Mouse (Mus musculus) mouse embryonic stem cell (cell line): ENCODE measurements at regions not wholly inside any gene's neighbourhood (a gene's known extent, or its start where the extent isn't known, plus 50 kb on each side); places are given as distances from the start of the nearest gene placed in this dataset.
"Not testable (repeated sequence)": the region's sequence is repeated elsewhere in the genome, so short reads cannot be mapped to it uniquely, and the experiment has no call there.

Experiments
- in situ Hi-C, 2 experiments: fragments of 300-500 bp; cut with MboI; formaldehyde crosslinking; loops; 1 replicate in 1 of 2; 3 replicates in 1 of 2; pipeline ENCODE4 v1.14.3; 2019 to 2020; ENCODE audit warnings: low sequenced_read_pairs in 2 of 2, low pct_unique_long_range_greater_than_20kb in 1 of 2, mixed read lengths in 1 of 2; ENCODE audit not compliant: unreplicated experiment in 1 of 2

DNA sequence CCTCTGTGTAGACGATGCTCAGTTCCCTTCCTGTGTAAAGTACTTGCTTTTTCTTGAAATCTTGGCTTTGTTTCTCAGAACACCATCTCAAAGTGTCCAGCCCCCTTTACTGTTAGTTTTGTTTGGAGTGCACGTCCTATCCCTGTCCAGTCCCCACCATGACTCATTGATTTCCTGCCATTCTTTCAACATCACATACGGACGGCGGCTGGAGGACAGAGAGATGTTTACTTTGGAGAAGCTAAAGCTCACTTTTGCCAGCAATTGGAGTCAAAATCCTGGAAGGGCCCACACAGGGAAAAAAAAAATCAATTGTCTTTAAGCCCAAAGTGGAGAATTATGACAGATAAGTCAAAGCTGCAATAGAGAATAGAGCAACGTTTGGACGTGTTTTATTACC is 51.8 kb downstream of the Gm5426 start:
- in situ Hi-C loops: no loop called here

DNA sequence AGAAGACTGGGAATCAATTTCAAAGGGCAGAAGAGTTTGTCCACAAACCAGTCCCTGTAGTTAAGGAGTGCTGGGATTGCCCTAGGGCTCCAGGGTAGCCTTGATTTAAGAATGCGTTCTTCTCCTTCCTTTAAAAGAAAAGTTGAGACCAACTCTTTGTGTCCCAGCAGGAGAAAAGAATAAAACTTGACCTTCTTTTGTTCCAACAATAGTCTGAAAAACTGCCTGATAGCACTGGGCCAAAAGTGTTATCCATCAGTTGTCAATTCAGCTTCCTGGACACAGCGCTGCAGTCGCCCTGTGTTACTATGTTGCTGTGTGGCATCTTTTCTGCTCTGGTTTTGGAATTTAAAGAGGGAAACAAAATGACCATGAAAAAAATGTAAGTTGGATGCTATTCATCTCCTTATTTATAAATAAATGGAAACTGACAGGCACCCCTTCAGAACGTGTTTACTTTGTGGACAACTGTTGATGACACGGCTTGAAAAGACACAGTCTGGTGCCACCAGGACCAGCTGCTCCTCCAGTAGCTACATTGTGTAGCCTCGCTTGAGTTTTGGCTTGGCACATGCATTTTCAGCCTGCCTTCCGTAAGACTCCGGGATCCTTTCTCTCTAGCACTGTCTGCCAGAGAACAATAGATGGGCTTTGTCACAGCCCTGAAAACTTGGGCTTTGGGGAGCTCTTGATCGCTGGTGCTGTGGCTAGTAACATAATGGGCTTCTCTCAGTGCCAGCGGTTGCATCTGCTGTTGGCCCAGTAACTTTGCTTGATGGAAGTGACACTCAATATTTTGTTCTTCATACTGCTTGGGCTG is 54.0 kb downstream of the Gm5426 start:
- in situ Hi-C loops: no loop called here

DNA sequence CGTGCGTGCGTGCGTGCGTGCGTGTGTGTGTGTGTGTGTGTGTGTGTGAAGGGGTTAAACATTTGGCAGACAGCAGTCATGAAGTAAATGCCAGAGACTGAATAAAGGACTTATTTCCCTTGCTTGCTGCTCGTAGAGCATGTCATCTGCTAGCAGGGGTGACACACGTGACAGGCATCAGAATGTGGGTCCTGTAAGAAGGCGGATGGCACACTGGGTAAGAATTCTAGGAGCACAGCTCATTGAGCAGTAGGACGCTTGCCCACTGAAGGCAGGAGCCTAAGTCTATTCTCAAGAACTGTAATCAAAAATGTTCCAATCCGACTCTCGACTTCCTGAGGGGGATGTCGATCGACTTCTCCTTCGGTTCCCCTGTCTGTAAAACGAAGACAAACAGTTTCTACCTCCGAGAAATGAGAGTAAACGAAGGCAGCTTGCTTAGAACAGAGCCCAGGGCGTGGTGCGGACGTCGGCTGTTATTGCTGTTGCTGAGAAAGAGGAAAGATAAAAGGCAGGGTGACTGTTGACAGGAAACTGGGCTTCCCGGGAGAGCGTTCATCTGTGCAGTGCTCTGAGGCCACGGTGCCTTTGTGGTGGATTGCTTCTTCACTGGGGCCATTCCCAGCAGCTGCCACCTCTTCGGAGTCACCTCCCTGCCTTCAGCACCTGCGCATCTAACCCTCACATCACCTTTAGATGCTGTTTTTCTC is 64.7 kb downstream of the Gm5426 start:
- in situ Hi-C loops: loop anchor here in 1 of 2 experiments (25.0 kb wide), 2 partner anchors 711 to 1111 kb away; no protein-coding TSS in a partner anchor

DNA sequence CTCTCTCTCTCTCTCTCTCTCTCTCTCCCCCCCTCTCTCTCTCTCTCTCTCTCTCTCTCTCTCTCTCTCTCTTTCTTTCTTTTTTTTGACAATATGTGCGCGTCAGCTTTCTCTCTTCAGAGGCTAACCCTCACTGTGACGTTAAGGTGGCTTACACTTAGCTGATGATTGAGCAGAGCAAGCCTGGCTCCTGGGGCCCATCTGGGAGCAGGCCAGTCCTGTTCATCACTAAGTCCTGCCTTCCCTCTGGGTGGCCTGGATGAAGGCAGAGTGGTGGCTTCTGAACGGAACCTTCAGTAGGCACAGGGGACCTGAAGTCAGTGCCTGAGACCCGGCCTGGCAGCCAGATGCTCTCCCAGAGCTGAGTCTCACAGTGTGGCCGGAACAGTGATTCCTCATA is 65.5 kb downstream of the Gm5426 start:
- in situ Hi-C loops: loop anchor here in 1 of 2 experiments (25.0 kb wide), 2 partner anchors 710 to 1110 kb away; no protein-coding TSS in a partner anchor

DNA sequence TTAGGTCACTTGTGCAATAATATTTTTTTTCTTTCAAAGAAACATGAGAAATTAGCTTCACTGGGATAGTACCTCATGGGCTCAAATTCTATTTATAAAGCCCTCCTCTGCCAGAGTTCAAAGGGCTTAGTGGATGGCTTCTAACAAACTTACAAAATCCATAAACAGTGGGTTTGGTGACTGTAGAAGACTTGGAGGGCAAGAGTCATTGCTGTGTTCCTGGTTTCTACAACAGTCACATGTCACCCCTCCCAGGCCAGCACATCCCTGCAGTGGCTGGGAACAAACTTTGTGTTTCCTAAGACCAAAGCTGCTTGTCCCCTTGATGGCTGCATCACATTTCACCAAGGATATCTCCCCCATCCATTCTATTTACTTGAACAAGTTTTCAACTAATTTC is 66.5 kb downstream of the Gm5426 start:
- in situ Hi-C loops: loop anchor here in 1 of 2 experiments (25.0 kb wide), 2 partner anchors 709 to 1109 kb away; no protein-coding TSS in a partner anchor

DNA sequence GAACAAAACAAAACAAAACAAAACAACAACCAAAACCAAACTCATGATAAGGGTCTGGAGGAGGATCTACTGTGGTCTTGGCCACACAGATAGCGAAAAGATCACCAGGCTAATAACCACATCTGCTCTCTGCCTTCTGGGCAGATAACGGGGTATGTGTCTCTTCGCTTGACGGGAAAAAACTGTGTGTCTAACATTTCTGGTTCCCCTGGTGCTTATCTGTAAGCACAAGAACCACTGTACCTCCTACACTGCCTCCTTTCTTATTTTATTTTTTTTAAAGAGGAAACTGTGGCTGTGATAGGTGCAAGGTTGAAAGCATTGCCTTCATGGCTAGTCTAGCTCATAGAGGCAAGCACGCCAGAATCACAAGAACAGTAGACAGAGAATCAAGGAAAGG is 67.8 kb downstream of the Gm5426 start:
- in situ Hi-C loops: loop anchor here in 1 of 2 experiments (25.0 kb wide), 2 partner anchors 708 to 1108 kb away; no protein-coding TSS in a partner anchor

DNA sequence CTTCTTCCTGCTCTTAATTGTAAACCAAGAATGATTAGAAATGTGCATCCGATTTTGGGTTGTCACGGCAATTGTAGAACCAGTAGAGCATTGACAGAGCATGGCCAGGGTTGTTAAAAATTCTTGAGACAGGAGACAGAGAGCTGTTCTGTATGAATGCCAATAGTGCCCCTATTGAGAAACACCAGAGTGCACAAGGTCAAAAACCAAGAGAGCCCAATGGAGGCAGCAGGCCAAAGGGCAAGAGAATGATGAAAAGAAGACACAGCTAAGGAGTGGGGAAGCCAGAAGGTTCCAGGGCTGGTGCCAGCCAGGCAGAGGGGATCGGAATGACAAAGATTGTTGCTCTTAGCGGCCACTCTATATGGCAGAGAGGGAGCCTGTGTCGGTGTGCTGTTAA is 72.8 kb downstream of the Gm5426 start:
- in situ Hi-C loops: loop anchor here in 1 of 2 experiments (25.0 kb wide), 2 partner anchors 703 to 1103 kb away; no protein-coding TSS in a partner anchor

DNA sequence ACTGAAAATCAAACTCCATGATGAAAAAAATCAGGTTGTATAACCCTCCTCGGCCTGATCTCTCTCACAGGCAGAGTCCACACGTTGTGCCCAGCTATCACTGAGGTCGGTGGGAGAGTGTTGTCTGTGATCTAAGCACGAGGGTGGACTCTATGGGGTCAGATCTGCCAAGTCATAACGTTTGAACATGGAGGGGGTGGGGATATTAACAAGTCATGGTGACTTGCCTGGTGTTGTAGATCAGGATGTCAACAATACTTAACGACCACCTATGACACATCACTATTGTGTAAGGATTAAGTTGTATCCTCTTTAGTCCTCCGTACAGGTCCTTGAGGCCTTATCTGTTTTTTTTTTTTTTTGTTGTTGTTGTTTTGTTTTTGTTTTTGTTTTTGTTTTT is 74.8 kb downstream of the Gm5426 start:
- in situ Hi-C loops: loop anchor here (10.0 to 25.0 kb wide), 4 partner anchors 394 to 1101 kb away; no protein-coding TSS in a partner anchor

DNA sequence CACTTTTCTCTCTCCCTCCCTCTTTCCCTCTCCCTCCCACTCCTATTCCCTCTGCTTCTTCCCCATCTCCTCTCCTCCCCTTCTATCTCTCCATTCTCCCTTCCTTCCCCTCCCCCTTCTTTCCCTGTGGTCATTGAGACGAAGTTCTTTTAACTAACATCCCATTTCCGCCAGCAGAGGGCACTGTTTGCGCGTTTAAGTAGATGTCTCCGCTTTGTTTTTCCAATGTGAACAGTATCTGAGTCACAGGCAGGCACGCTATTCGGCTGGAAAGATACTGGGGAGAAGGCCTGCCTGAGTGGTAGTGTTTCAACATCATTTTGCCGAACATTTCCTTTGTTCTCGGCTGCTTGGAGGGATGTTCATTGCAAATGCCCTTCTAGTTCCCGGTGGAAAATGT is 77.5 kb downstream of the Gm5426 start:
- in situ Hi-C loops: loop anchor here (10.0 to 25.0 kb wide), 4 partner anchors 391 to 1098 kb away; no protein-coding TSS in a partner anchor

DNA sequence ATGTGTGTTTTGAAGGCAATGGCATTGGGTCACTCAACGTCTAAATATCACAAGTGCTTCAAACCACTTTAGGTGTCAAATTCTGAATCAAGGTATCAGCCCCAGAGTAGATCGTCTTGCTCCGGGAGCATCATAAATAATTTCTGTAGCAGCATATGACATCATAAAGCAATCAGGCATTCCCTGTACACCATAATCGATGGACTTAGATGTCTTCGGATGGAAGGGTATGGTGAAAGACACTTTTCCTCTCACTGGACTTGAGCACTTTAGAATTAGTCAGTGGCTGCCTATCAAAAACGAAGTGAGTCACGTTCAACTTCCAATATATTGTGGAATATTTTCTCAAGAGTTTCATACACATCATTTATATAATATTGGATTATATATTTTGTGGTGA is 77.9 kb downstream of the Gm5426 start:
- in situ Hi-C loops: loop anchor here (10.0 to 25.0 kb wide), 4 partner anchors 391 to 1098 kb away; no protein-coding TSS in a partner anchor

DNA sequence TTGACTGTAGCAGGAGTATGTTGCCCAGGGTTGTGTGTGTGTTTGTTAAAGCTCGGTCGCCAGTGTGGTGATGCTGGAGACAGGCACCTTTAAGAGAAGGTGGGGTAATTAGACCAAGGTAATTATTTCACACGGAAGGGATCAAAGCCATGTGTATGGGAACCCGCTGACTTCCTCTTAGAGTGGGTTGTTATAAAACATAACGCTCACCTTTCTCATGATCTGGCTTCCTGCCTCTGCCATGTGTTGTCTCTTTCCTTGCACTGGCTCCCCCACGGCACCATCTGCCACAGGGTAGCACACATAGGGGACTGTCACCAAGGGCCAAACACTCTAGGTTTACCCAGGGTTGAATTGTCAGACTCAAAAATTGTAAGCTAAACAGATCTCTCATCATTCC is 78.5 kb downstream of the Gm5426 start:
- in situ Hi-C loops: loop anchor here (5.0 to 25.0 kb wide), 5 partner anchors 390 to 1097 kb away; no protein-coding TSS in a partner anchor

DNA sequence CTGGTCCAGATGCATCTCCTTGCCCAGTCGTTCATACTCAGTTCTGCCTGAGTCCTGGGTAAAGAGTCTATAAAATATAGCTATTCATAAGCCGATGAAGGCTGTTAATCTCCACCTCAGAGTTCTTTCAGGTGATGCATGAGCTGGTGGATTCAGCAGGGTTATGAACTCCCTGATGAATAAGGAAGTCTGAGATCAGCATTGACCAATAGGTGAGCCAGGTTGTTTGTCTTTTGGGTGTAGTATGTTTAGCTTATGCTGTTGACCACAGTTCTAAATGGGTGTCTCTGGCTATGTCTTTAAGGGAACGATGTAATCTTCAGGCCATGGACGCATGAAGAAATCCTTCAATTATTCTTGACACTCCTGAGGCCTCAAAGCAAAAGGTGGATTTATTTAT is 84.3 kb downstream of the Gm5426 start:
- in situ Hi-C loops: loop anchor here in 1 of 2 experiments (25.0 kb wide), 2 partner anchors 692 to 1092 kb away; no protein-coding TSS in a partner anchor

DNA sequence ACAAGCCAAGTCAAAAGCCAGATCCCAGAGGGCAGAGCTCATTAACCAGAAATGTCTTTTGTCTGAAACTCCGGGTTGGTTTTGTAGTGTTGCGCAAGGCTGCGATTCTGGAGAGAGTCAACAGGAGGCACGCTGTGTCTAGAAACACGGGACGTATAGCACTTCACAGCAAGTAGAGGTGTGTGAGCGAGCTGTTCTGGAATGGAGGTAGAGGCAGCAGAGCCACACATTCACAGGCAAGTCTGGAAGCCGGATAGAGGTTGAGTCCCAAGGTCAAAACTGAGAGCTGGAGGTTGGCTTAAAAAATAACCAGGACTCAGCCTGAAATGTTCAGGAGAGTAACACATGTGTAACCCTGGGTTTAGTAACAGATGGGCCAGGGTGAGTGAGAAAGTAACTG is 94.0 kb downstream of the Gm5426 start:
- in situ Hi-C loops: no loop called here

DNA sequence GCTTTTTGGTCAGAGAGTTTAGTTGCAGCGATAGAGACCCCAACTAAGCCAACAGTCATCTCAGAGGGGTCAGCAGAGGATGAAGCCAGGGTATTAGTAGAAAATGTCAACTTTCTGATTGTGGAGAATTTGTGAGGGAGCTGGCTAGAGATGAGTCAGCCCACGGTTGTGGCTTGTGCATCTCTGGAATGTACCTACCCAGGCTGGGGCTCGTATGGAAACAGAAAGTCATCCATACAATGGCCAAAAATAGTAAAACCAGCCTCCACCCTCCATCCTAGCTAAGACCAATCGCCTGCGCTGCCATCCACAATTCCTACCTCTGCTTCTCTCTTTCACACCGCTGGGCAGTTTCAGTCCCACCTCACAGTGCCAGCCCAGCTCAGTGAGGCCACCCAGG is 94.9 kb downstream of the Gm5426 start:
- in situ Hi-C loops: no loop called here

DNA sequence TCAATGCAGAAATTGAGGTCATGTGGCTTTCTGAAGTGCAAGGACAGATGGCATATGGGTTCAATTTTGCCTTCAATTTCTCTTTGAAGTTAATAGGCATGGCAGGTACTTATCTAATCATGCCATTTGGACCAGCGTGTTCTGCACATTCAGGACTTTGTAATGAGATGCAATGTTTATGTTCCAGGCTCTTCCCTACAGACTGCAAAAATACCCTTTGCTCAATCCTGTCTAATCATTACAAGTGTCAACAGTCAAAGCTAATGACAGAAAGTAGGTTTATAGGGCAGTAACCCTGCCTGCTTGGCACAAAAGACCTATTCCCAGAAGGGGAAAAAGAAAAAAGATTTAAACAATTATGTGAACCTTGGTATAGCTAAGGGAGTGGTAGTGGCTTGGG is 96.5 kb downstream of the Gm5426 start:
- in situ Hi-C loops: no loop called here

DNA sequence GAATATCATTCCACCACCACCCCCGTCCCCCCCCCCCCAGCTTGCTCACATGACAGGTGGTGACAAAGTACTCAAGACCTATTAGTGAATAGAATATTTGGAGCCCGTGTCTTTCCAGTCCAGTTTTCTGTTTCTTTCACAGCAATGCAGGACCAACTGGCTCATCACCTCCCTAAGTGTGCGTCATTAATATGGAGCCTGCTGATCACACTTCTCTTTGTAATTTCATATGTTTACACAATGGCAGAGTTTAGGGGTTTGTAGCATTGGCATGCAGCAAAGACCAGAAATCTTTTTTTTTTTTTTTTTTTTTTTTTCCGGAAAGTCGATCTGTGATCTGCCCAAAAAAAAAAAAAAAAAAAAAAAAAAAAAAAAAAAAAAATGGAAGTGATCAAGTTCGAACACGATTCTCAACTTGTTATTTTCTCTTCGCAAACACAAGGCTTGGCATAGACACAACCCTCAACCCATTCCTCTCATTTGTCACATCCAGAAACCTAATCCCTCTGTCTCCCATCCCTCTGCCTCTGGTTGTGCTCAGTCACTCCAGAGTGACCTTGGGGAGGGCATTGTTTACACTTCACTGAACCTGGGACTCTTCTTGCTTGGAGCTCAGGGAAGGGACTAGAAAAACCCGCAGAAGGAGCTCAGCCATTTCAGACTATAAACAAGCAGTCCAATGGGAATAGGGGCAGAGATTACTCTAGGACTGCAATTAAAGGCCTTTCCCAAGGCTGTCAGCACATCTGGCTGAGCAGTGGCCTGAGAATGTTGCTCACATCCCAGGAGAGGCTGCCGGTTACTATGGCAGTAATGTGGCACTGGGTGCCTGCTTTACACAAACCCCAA is 98.4 kb downstream of the Gm5426 start:
- in situ Hi-C loops: no loop called here

DNA sequence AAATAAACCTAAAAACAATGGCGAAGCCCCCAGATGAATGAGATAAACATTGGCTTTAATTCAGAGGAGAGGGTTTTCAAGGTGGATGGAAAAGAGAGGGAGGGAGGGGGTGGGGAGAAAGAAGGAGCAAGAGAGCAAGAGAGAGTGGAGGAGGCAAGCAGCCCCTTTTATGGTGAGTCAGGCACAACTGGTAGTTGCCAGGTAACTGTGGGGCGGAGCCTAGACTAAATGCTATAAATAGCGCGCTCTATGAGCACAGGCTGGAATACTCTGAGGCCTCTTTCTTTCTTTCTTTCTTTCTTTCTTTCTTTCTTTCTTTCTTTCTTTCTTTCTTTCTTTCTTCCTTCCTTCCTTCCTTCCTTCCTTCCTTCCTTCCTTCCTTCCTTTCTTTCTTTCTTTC is 99.6 kb downstream of the Gm5426 start:
- in situ Hi-C loops: not testable (repeated sequence)

DNA sequence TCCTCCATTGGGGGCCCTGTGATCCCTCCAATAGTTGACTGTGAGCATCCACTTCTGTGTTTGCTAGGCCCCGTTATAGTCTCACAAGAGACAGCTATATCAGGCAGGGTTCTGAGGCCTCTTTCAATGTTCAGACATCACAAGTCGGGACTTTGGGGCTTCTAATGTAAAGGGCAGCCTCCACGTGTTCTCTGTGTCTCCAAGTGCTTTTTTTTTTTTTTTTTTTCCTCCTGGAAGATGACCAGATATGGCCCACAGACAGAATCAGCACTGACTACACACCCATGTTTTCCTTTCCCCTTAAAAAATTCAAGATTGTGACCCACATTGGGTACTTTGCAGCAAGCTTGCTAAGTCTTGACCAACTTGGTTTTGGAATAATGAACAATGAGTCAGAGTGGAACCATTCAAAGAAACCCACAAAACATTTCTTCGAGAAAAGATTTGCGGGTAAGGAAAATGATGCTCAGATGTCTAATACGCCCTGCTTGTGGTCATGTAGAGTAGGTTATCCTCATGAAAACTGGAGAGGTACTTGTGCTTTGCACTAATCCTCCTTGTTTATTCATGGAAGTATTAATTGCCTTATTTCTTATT is 100.5 kb downstream of the Gm5426 start:
- in situ Hi-C loops: no loop called here
